Mouse (Mus musculus): ENCODE results near the gene E2f3. TPM values are rescaled to one million over a fixed set of nuclear protein-coding genes. Genes with fewer than 3 reads are reported as not detected.

The E2f3 gene
- total RNA-seq, 2 experiments from 2014 or later: 12.4 to 14.4 TPM

- DNase-seq: no peak
These were observed 66.0 kb downstream of the E2f3 start for GRCm38 (mm10) chr13:29919841-29920240.

GRCm38 (mm10) chr13:29916561-29916960, 69.3 kb downstream of the E2f3 start:
- DNase-seq: no peak

GRCm38 (mm10) chr13:29913606-29914005, 72.3 kb downstream of the E2f3 start:
- DNase-seq: no peak

GRCm38 (mm10) chr13:29913061-29913460, 72.8 kb downstream of the E2f3 start:
- no peak for DNase-seq

- no peak for DNase-seq
These were observed 73.6 kb downstream of the E2f3 start for GRCm38 (mm10) chr13:29912251-29912650.

- no peak for DNase-seq
These were observed 74.7 kb downstream of the E2f3 start for GRCm38 (mm10) chr13:29911141-29911540.

- no peak for DNase-seq
These were observed 77.4 kb downstream of the E2f3 start for GRCm38 (mm10) chr13:29908431-29908830.

- DNase-seq: no peak
These were observed 77.9 kb downstream of the E2f3 start for GRCm38 (mm10) chr13:29907995-29908394.

GRCm38 (mm10) chr13:29906734-29907133, 79.1 kb downstream of the E2f3 start:
- no peak for DNase-seq

GRCm38 (mm10) chr13:29903341-29903740, 82.5 kb downstream of the E2f3 start:
- no peak for DNase-seq

GRCm38 (mm10) chr13:29902676-29903075, 83.2 kb downstream of the E2f3 start:
- no peak for DNase-seq

GRCm38 (mm10) chr13:29901641-29902040, 84.2 kb downstream of the E2f3 start:
- DNase-seq: no peak

GRCm38 (mm10) chr13:29866780-29867179, 119.1 kb downstream of the E2f3 start:
- no peak for DNase-seq

GRCm38 (mm10) chr13:29864331-29864730, 121.5 kb downstream of the E2f3 start:
- no peak for DNase-seq

GRCm38 (mm10) chr13:29860087-29860486, 125.8 kb downstream of the E2f3 start:
- no peak for DNase-seq

- DNase-seq: peak; percentile 15
These were observed 128.4 kb downstream of the E2f3 start for GRCm38 (mm10) chr13:29857436-29857835.

Other genes starting within 250 kb of the E2f3 start
- 10 to 100 TPM; 21.3 to 34.2 TPM for gene Cdkal1, start 130.4 kb downstream of the E2f3 start, total RNA-seq (2021)
- gene Mboat1, start 150.4 kb upstream of the E2f3 start, total RNA-seq (2021): 1 to 10 TPM; 4.4 to 5.5 TPM